Mouse (Mus musculus) stomach, postnatal 0 days (tissue): ENCODE measurements around the gene Krt17.

ENCODE experiments used
- CTCF ChIP-seq: IDR thresholded peaks from 2 replicates; pipeline ENCODE4 v1.5.1; 2016; ENCODE audit warnings: antibody characterized with exemption, low read depth, mild to moderate bottlenecking, moderate library complexity
- EP300 ChIP-seq: optimal IDR thresholded peaks from 2 replicates; pipeline ENCODE3; 2016; ENCODE audit warnings: antibody characterized with exemption

GRCm38 (mm10) chr11:100300293-100300692 lies 39.5 kb upstream of the Krt17 start:
- peak; percentile 96 for TF ChIP-seq CTCF
- TF ChIP-seq EP300 = no peak
